Mouse (Mus musculus) lung, postnatal 10 days (tissue): ENCODE measurements around the gene Fam166a.
A peak's percentile ranks its signal among the peaks of the same experiment; 100 is the strongest.

Experiments
- DNase-seq: peaks from one replicate; pipeline ENCODE4 v3.0.0; 2021

Gene Fam166a

GRCm38 (mm10) chr2:25218445-25218844 is at the start of gene Fam166a:
Gene Fam166a (plus strand): TSS chr2:25218745.
- no peak for DNase-seq

- no peak for DNase-seq
Measured at GRCm38 (mm10) chr2:25169778-25170177, 48.8 kb upstream of the Fam166a start.

- DNase-seq, result no peak
Measured at GRCm38 (mm10) chr2:25170326-25171100, 48.0 kb upstream of the Fam166a start.

- no peak for DNase-seq
Measured at GRCm38 (mm10) chr2:25171101-25171768, 47.3 kb upstream of the Fam166a start.

GRCm38 (mm10) chr2:25171769-25172153 is 46.8 kb upstream of the Fam166a start:
- no peak for DNase-seq

GRCm38 (mm10) chr2:25172629-25173028 is 45.9 kb upstream of the Fam166a start:
- peak; percentile 25 for DNase-seq

GRCm38 (mm10) chr2:25173821-25174220 is 44.7 kb upstream of the Fam166a start:
- DNase-seq, result no peak

GRCm38 (mm10) chr2:25174866-25175689 is 43.5 kb upstream of the Fam166a start:
- no peak for DNase-seq

GRCm38 (mm10) chr2:25175690-25176078 is 42.9 kb upstream of the Fam166a start:
- DNase-seq, result no peak

- DNase-seq, result peak; percentile 62
Measured at GRCm38 (mm10) chr2:25176573-25176972, 42.0 kb upstream of the Fam166a start.

- DNase-seq, result no peak
Measured at GRCm38 (mm10) chr2:25177076-25177475, 41.5 kb upstream of the Fam166a start.

- peak; percentile 77 for DNase-seq
Measured at GRCm38 (mm10) chr2:25177685-25178084, 40.9 kb upstream of the Fam166a start.

- peak; percentile 48 for DNase-seq
Measured at GRCm38 (mm10) chr2:25178285-25178972, 40.1 kb upstream of the Fam166a start.

GRCm38 (mm10) chr2:25179566-25180217 is 38.9 kb upstream of the Fam166a start:
- no peak for DNase-seq

GRCm38 (mm10) chr2:25180478-25180903 is 38.1 kb upstream of the Fam166a start, which contains the start of gene Nrarp:
Gene Nrarp (plus strand): TSS chr2:25180758.
- DNase-seq, result peak; percentile 97

GRCm38 (mm10) chr2:25180973-25181890 is 37.3 kb upstream of the Fam166a start:
- DNase-seq, result peak; percentile 55

- no peak for DNase-seq
Measured at GRCm38 (mm10) chr2:25181891-25182397, 36.6 kb upstream of the Fam166a start.

- no peak for DNase-seq
Measured at GRCm38 (mm10) chr2:25182664-25183063, 35.9 kb upstream of the Fam166a start.

GRCm38 (mm10) chr2:25183336-25183735 is 35.2 kb upstream of the Fam166a start:
- DNase-seq, result no peak

- no peak for DNase-seq
Measured at GRCm38 (mm10) chr2:25184496-25184895, 34.0 kb upstream of the Fam166a start.
